Comparison of ENCODE assay signal across 17 mouse cellular contexts in the genomic region with DNA sequence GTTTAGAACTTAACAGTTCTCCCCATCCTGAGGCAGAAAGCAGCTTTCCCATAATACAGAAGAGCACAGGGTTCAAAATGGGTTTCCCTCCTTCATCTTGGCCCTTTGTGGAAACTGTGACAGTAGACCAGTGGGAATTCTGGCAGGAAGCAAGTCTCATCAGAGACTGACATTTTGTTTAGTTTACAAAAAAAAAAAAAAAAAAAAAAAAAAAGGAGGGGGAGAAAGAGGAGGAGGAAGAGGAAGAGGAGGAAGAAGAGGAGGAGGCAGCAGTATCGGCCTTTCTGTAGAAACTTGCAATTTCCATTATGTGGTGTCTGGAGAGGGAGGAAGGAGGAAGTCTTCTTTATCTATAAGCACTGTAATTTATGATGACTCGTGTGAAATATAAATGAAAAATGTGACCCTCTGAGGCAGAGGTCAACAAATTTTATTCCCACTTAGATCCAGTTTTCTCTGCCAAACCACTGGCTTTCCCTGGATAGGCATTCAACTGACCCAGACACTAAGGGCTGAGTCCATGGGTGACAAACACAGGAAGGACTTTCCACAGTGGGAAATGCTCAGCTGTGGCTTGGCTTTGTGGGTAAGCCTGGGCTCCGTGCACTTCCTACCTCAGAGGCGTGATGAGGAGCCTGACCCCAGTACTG. TPM values are rescaled to one million over a fixed set of nuclear protein-coding genes. Genes with fewer than 3 reads are reported as not detected.
DNase-seq lines count a peak whose midpoint lies in the region; ATAC-seq and TF ChIP-seq lines count a peak whose summit lies in the region.
"Had no signal": no experiment of that assay in that cellular context is flagged by ENCODE, and none has a peak within 500 bp of the region (broad histone marks: within the 10 kb centered on the region; RNA-seq: fewer than 3 reads in every experiment).

No protein-coding gene starts in this region.

- H3K36me3 ChIP-seq in heart, postnatal 0 days (replicated peaks; ENCODE audit: control insufficient read depth, insufficient read depth, low read length) = no peaks in the 10 kb centered on the region
- H3K36me3 ChIP-seq in lung, embryonic 15.5 days = no peaks in the 10 kb centered on the region
- no peaks in the 10 kb centered on the region for H3K36me3 ChIP-seq in small intestine, adult 2 months (ENCODE audit: control insufficient read depth, insufficient read depth, low read length)
- H3K36me3 ChIP-seq: forebrain, embryonic 12.5 days; intestine, embryonic 15.5 days; liver, embryonic 13.5 days had no signal

- H3K4me3 ChIP-seq in heart, postnatal 0 days (ENCODE audit: low read depth, low read length) = no peak overlapping the region
- no peak overlapping the region for H3K4me3 ChIP-seq in lung, embryonic 15.5 days
- no peak overlapping the region for H3K4me3 ChIP-seq in embryonic fibroblast, embryonic 13.5 days (ENCODE audit: insufficient read depth, low read length)
- no peak overlapping the region for H3K4me3 ChIP-seq in small intestine, adult 2 months (ENCODE audit: low read depth, low read length)
- H3K4me3 ChIP-seq: forebrain, embryonic 12.5 days; intestine, embryonic 15.5 days; left cerebral cortex, adult 2 months; liver, embryonic 13.5 days had no signal

- DNase-seq in heart, postnatal 0 days (ENCODE audit: low spot score) = no peak
- DNase-seq in heart, postnatal 10 days = no peak
- DNase-seq in lung, postnatal 4 days = no peak
- DNase-seq in cerebellum, adult 9-11 months = no peak
- DNase-seq in ovary, postnatal 36 days (ENCODE audit: low spot score) = no peak
- DNase-seq: adrenal gland, postnatal 14 days; cerebellum, adult 18-20 months; gastrocnemius, postnatal 14 days; liver, embryonic 13.5 days; right cerebral cortex, postnatal 25 days had no signal

- TF ChIP-seq POLR2A in embryonic fibroblast, embryonic 13.5 days (IDR thresholded peaks at IDR 0.05; ENCODE audit: low read depth, low read length) = no peak
- no peak for TF ChIP-seq POLR2A in small intestine, adult 2 months (IDR thresholded peaks at IDR 0.05; ENCODE audit: low read depth, low read length)

- WGBS in heart, postnatal 0 days = 60% methylated on average over 4 of the region's 4 CpGs
- WGBS in lung, embryonic 15.5 days = 41% methylated on average over 4 of the region's 4 CpGs
- WGBS in small intestine, adult 2 months = 17% methylated on average over 4 of the region's 4 CpGs

- no peak overlapping the region for H3K9ac ChIP-seq in heart, postnatal 0 days (replicated peaks; ENCODE audit: low read depth, low read length)
- no peak overlapping the region for H3K9ac ChIP-seq in lung, embryonic 15.5 days
- H3K9ac ChIP-seq: forebrain, embryonic 12.5 days; intestine, embryonic 15.5 days; liver, embryonic 13.5 days had no signal

- H3K27ac ChIP-seq in heart, postnatal 0 days (ENCODE audit: low read depth) = peak overlapping the region; percentile 55
- peak overlapping the region; percentile 71 for H3K27ac ChIP-seq in lung, embryonic 15.5 days
- H3K27ac ChIP-seq in embryonic fibroblast, embryonic 13.5 days (ENCODE audit: insufficient read depth, low read length) = 0 out of 2 replicates have a peak overlapping the region, but pooled peaks have one; percentile 23
- peak overlapping the region; percentile 73 for H3K27ac ChIP-seq in small intestine, adult 2 months (ENCODE audit: insufficient read depth, low read depth, low read length)
- H3K27ac ChIP-seq: forebrain, embryonic 12.5 days; intestine, embryonic 15.5 days; left cerebral cortex, adult 2 months had no signal

- no peak overlapping the region for H3K4me2 ChIP-seq in heart, postnatal 0 days (ENCODE audit: low read depth, low read length)
- no peak overlapping the region for H3K4me2 ChIP-seq in lung, embryonic 15.5 days
- H3K4me2 ChIP-seq: forebrain, embryonic 12.5 days; intestine, embryonic 15.5 days; liver, embryonic 13.5 days had no signal

- TF ChIP-seq CTCF in heart, postnatal 0 days (IDR thresholded peaks at IDR 0.05; ENCODE audit: low read depth) = no peak
- TF ChIP-seq CTCF in embryonic fibroblast, embryonic 13.5 days (IDR thresholded peaks at IDR 0.05; ENCODE audit: borderline replicate concordance, insufficient read depth, low read length) = no peak
- no peak for TF ChIP-seq CTCF in small intestine, adult 2 months (IDR thresholded peaks at IDR 0.05; ENCODE audit: extremely low read depth, insufficient read length, insufficient replicate concordance, low read depth, low read length)

- intact Hi-C loops in heart, postnatal 10 days (cut with DNase I) = loop anchor here (5.0 to 10.0 kb wide), 3 partner anchors 425 to 1005 kb away; no protein-coding TSS in a partner anchor

- H3K9me3 ChIP-seq in heart, postnatal 0 days (replicated peaks; ENCODE audit: control insufficient read depth, low read length) = no peaks in the 10 kb centered on the region
- H3K9me3 ChIP-seq in lung, embryonic 15.5 days = no peaks in the 10 kb centered on the region
- H3K9me3 ChIP-seq: forebrain, embryonic 12.5 days; intestine, embryonic 15.5 days; liver, embryonic 13.5 days had no signal

- no peak for TF ChIP-seq EP300 in heart, postnatal 0 days (IDR thresholded peaks at IDR 0.05; ENCODE audit: low read depth)

- no peak for ATAC-seq in heart, postnatal 0 days (ENCODE audit: insufficient read depth, low read depth)
- ATAC-seq in lung, embryonic 15.5 days (ENCODE audit: borderline replicate concordance, extremely low read depth, low FRiP score, low TSS enrichment) = peak; percentile 29; the same call in 1 of the 2 replicates
- ATAC-seq: CD4-positive, CD25-positive, alpha-beta regulatory T cell, adult 4 months; intestine, embryonic 15.5 days had no signal

- peaks cover 32% of the 10 kb centered on the region for H3K4me1 ChIP-seq in heart, postnatal 0 days (ENCODE audit: control insufficient read depth, insufficient read depth)
- peaks cover 79% of the 10 kb centered on the region for H3K4me1 ChIP-seq in lung, embryonic 15.5 days
- peaks cover 11% of the 10 kb centered on the region for H3K4me1 ChIP-seq in embryonic fibroblast, embryonic 13.5 days (ENCODE audit: control insufficient read depth, insufficient read depth, low read length)
- H3K4me1 ChIP-seq in small intestine, adult 2 months (ENCODE audit: control insufficient read depth, insufficient read depth, insufficient read length, low read length) = peaks cover 45% of the 10 kb centered on the region

- H3K27me3 ChIP-seq in heart, postnatal 0 days (ENCODE audit: control insufficient read depth, insufficient read depth, low read length) = no peaks in the 10 kb centered on the region
- no peaks in the 10 kb centered on the region for H3K27me3 ChIP-seq in lung, embryonic 15.5 days
- H3K27me3 ChIP-seq in small intestine, adult 2 months (ENCODE audit: control insufficient read depth, insufficient read depth, low read length) = no peaks in the 10 kb centered on the region
- H3K27me3 ChIP-seq: intestine, embryonic 15.5 days; liver, embryonic 13.5 days had no signal

RNA-seq across cellular contexts. Expression of a gene that starts 28.2 kb away (rescaled TPM):
- total RNA-seq in heart, postnatal 0 days (2014; rRNA removed; ENCODE audit: low replicate concordance) = 31.6 and 33.8 TPM in 2 replicates
- polyA plus RNA-seq in heart, postnatal 0 days (2015; fragmentation: Nextera tagmentation; extraction: Ambion mirVana) = 13.6 and 16.3 TPM in 2 replicates
- 10 to 100 TPM; 42.0 to 84.3 TPM for total RNA-seq in heart, postnatal 10 days (2021)
- 22.8 and 28.6 TPM in 2 replicates for polyA plus RNA-seq in lung, embryonic 15.5 days (2015; fragmentation: Nextera tagmentation; extraction: Ambion mirVana)
- polyA plus RNA-seq in embryonic fibroblast, embryonic 13.5 days (2011; ENCODE audit: insufficient read length, low read depth, missing spikeins) = 53.1 and 78.3 TPM in 2 replicates
- 5.7 and 11.4 TPM in 2 replicates for polyA plus RNA-seq in small intestine, adult 2 months (2012; rRNA removed)

Comparison
In these comparisons a context has a peak if more than half of its experiments do, and no peak if none do; other contexts are left out.
1. H3K27ac ChIP-seq: peak in every context shown above with its lines; median percentile 73 in small intestine, adult 2 months; 71 in lung, embryonic 15.5 days; 55 in heart, postnatal 0 days; 23 in embryonic fibroblast, embryonic 13.5 days.